Mouse (Mus musculus): ENCODE results near the gene Olfr773. TPM values are rescaled to one million over a fixed set of nuclear protein-coding genes. Genes with fewer than 3 reads are reported as not detected.
"Not testable (repeated sequence)": the region's sequence is repeated elsewhere in the genome, so short reads cannot be mapped to it uniquely, and the experiment has no call there.

The Olfr773 gene
- polyA plus RNA-seq (2016; fragmentation: Nextera tagmentation; extraction: Ambion mirVana), result not detected in 2 replicates

DNA sequence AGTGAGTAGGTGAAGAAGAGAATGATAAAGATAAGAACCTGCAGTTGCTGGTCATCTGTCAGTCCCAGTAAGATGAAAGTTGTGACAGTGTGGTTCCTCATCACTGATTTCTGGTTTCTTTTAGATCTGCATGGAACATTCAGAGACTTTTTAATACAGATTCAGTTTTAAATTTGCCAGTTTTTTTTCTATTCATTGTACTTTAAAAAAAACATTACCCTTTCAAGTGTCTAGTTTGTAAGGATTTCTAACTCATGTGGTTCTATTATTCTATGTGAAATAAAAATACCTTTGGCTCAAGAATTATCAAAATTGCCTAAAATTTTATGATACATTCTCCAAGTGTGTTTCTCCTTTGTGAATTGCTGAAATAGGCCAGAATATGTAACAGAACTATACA, at the start of gene Olfr773:
TSS of gene Olfr773 (minus strand) at position 101 of the 400 bp plus-strand sequence.
- not testable (repeated sequence) for H3K9ac ChIP-seq; H3K9me3 ChIP-seq; H3K27me3 ChIP-seq; H3K4me3 ChIP-seq; H3K27ac ChIP-seq; H3K4me1 ChIP-seq; H3K36me3 ChIP-seq; H3K4me2 ChIP-seq (replicated peaks); ATAC-seq (ENCODE audit: insufficient number of reproducible peaks, insufficient read depth, low FRiP score, low TSS enrichment)

DNA sequence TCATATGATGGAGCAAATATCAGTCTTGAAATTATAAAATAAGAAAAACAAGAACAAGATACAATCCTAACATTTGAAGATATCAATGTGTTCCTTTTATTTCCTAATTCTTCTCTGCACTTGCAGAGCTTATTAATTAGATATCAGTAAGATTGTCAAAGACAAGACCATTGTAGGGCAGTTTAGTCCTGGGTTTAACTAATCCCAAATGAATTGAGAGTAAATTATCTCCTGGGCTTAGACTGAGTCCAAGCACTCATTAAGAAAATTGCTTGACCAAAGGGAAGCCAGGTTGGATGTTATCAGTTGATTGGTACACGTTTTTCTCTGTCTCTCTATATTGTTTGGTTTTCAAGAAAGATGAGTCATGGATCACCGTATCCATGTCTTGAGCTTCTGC, 48.7 kb upstream of the Olfr773 start, which contains the start of gene Olfr774:
TSS of gene Olfr774 (plus strand) at position 301 of the 400 bp plus-strand sequence.
- Histone ChIP-seq H3K9me3 (no peaks in the 10 kb centered on the region), H3K4me1 (no peaks in the 10 kb centered on the region), H3K4me3 (no peak within 1 kb of the TSS), H3K4me2 (replicated peaks) (no peak within 1 kb of the TSS), H3K27ac (no peak within 1 kb of the TSS), H3K36me3 (no peaks in the 10 kb centered on the region), H3K9ac (no peak within 1 kb of the TSS), H3K27me3 (no peaks in the 10 kb centered on the region)
- ATAC-seq (ENCODE audit: insufficient number of reproducible peaks, insufficient read depth, low FRiP score, low TSS enrichment), result no peak
- 60% methylated on average over 2 of the region's 2 CpGs for WGBS

DNA sequence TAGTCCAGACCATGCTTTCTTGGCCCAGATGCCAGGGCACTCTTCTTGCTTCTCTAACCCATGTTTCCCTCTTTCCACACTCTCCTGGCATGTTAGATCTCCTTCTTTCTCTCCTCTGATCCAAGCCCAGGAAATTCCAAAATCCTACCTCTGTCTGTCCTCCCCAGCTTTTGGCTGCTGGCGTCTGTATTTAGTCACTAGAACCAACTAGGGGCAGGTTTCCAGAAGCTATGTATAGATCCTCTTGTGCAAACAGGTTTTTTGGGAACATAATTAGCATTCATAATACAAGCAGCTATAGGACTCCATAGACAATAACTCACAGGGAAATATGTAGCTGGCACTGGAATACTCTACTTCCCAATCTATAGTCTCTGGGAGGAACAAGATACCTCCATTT, 43.5 kb upstream of the Olfr773 start:
- H3K36me3 ChIP-seq, result no peaks in the 10 kb centered on the region
- ATAC-seq (ENCODE audit: insufficient number of reproducible peaks, insufficient read depth, low FRiP score, low TSS enrichment), result no peak
- no peak overlapping the region for H3K4me2 ChIP-seq (replicated peaks)
- H3K27ac ChIP-seq, result no peak overlapping the region
- no peak overlapping the region for H3K4me3 ChIP-seq
- H3K27me3 ChIP-seq, result no peaks in the 10 kb centered on the region
- no peak overlapping the region for H3K9ac ChIP-seq
- 78% methylated on average over 1 of the region's 1 CpGs for WGBS
- H3K9me3 ChIP-seq, result no peaks in the 10 kb centered on the region
- H3K4me1 ChIP-seq, result no peaks in the 10 kb centered on the region

DNA sequence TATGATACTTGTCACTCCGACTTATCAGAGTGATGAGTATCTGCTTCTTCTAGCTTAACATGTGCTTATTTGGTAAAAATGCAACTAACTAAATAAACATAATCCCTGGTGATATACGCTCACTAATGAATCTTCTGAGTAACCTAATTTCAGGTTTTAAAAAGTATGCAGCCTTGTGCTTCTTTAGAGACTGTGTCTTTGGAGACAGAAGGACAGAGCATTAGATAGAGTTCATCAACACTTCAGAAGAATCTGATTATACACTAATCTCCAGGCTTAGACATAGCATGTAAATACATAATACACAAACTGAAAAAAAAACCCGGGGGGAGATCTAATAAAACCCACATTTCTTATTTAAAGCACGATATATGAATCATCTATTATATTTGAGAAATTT, 9.4 kb downstream of the Olfr773 start, which contains the start of gene Olfr772:
TSS of gene Olfr772 (minus strand) at position 101 of the 400 bp plus-strand sequence.
- not testable (repeated sequence) for H3K4me1 ChIP-seq; H3K27ac ChIP-seq; H3K27me3 ChIP-seq; H3K4me2 ChIP-seq (replicated peaks); ATAC-seq (ENCODE audit: insufficient number of reproducible peaks, insufficient read depth, low FRiP score, low TSS enrichment); H3K9me3 ChIP-seq; H3K4me3 ChIP-seq; H3K36me3 ChIP-seq; H3K9ac ChIP-seq
- 83% methylated on average over 4 of the region's 4 CpGs for WGBS

DNA sequence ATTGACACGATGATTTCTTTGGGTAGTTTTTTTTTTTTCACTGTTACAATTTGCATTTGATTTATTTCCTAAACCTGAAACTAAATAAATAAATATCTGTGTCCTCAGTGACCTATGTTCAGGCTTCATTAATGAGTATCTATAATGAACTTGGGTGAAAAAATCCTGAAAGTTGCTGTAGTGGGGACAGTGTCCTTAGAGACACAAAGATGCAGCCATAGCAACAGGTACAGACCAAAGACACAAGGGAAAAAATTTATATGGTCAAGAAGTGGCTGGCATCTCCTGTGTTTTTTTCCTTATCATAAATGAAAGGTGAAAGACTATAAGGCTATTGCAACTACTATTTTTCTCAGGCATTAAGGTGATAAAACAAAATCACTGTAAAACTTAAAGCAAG, 22.6 kb downstream of the Olfr773 start, which contains the start of gene Olfr771:
TSS of gene Olfr771 (minus strand) at position 101 of the 400 bp plus-strand sequence.
- H3K4me3 ChIP-seq, result no peak within 1 kb of the TSS
- H3K36me3 ChIP-seq, result no peaks in the 10 kb centered on the region
- no peaks in the 10 kb centered on the region for H3K4me1 ChIP-seq
- H3K27ac ChIP-seq, result no peak within 1 kb of the TSS
- WGBS, result 86% methylated on average over 1 of the region's 1 CpGs
- ATAC-seq (ENCODE audit: insufficient number of reproducible peaks, insufficient read depth, low FRiP score, low TSS enrichment), result no peak
- no peak within 1 kb of the TSS for H3K4me2 ChIP-seq (replicated peaks)
- H3K9me3 ChIP-seq, result no peaks in the 10 kb centered on the region
- no peak within 1 kb of the TSS for H3K9ac ChIP-seq
- no peaks in the 10 kb centered on the region for H3K27me3 ChIP-seq

DNA sequence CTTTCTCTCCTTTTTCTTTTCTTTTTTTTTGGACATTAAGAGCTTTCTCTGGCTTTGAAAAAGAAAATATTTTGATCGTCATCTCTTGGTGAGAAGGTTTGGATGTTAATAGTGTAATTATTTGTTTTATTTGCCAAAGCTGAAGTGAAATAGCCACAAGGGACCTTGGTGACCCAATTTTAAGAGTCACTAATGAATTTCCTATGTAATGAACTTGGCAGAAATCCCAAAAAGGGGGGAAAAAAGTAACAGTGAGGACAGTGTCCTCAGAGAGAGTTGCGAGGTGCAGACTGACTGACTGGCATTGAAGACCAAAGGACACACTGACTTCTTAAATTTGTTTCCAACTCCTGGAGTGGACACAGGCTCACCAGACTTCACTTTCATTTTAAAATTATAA, 48.3 kb downstream of the Olfr773 start, which contains the start of gene Olfr770:
TSS of gene Olfr770 (minus strand) at position 101 of the 400 bp plus-strand sequence.
- Histone ChIP-seq H3K27ac (no peak within 1 kb of the TSS), H3K4me3 (no peak within 1 kb of the TSS), H3K4me2 (replicated peaks) (no peak within 1 kb of the TSS), H3K36me3 (no peaks in the 10 kb centered on the region), H3K4me1 (no peaks in the 10 kb centered on the region), H3K27me3 (no peaks in the 10 kb centered on the region), H3K9ac (no peak within 1 kb of the TSS), H3K9me3 (no peaks in the 10 kb centered on the region)
- 79% methylated on average over 2 of the region's 2 CpGs for WGBS
- no peak for ATAC-seq (ENCODE audit: insufficient number of reproducible peaks, insufficient read depth, low FRiP score, low TSS enrichment)

Other genes starting within 250 kb of the Olfr773 start
- gene Mettl7b, start 226.4 kb downstream of the Olfr773 start, polyA plus RNA-seq (2016; fragmentation: Nextera tagmentation; extraction: Ambion mirVana), result 0.13 TPM in 1 of 2 replicates, not detected in the other
- not detected in 2 replicates for gene Olfr9, start 198.0 kb downstream of the Olfr773 start, polyA plus RNA-seq (2016; fragmentation: Nextera tagmentation; extraction: Ambion mirVana)
- gene Olfr763, start 176.6 kb downstream of the Olfr773 start, polyA plus RNA-seq (2016; fragmentation: Nextera tagmentation; extraction: Ambion mirVana), result not detected in 2 replicates
- gene Olfr764-ps1, start 147.5 kb downstream of the Olfr773 start, polyA plus RNA-seq (2016; fragmentation: Nextera tagmentation; extraction: Ambion mirVana), result not detected in 2 replicates
- gene Olfr765, start 137.4 kb downstream of the Olfr773 start, polyA plus RNA-seq (2016; fragmentation: Nextera tagmentation; extraction: Ambion mirVana), result not detected in 2 replicates
- gene Olfr766-ps1, start 118.4 kb downstream of the Olfr773 start, polyA plus RNA-seq (2016; fragmentation: Nextera tagmentation; extraction: Ambion mirVana), result not detected in 2 replicates
- gene Olfr767, start 104.5 kb downstream of the Olfr773 start, polyA plus RNA-seq (2016; fragmentation: Nextera tagmentation; extraction: Ambion mirVana), result not detected in 2 replicates
- gene Olfr768, start 88.0 kb downstream of the Olfr773 start, polyA plus RNA-seq (2016; fragmentation: Nextera tagmentation; extraction: Ambion mirVana), result not detected in 2 replicates
- gene Olfr769, start 69.6 kb downstream of the Olfr773 start, polyA plus RNA-seq (2016; fragmentation: Nextera tagmentation; extraction: Ambion mirVana), result not detected in 2 replicates
- gene Olfr770, start 48.4 kb downstream of the Olfr773 start, polyA plus RNA-seq (2016; fragmentation: Nextera tagmentation; extraction: Ambion mirVana), result not detected in 2 replicates
- not detected in 2 replicates for gene Olfr771, start 22.7 kb downstream of the Olfr773 start, polyA plus RNA-seq (2016; fragmentation: Nextera tagmentation; extraction: Ambion mirVana)
- not detected in 2 replicates for gene Olfr772, start 9.5 kb downstream of the Olfr773 start, polyA plus RNA-seq (2016; fragmentation: Nextera tagmentation; extraction: Ambion mirVana)
- not detected in 2 replicates for gene Olfr774, start 48.8 kb upstream of the Olfr773 start, polyA plus RNA-seq (2016; fragmentation: Nextera tagmentation; extraction: Ambion mirVana)
- gene Olfr775, start 61.0 kb upstream of the Olfr773 start, polyA plus RNA-seq (2016; fragmentation: Nextera tagmentation; extraction: Ambion mirVana), result not detected in 2 replicates
- not detected in 2 replicates for gene Olfr776, start 71.7 kb upstream of the Olfr773 start, polyA plus RNA-seq (2016; fragmentation: Nextera tagmentation; extraction: Ambion mirVana)
- not detected in 2 replicates for gene Olfr777, start 84.1 kb upstream of the Olfr773 start, polyA plus RNA-seq (2016; fragmentation: Nextera tagmentation; extraction: Ambion mirVana)
- not detected in 2 replicates for gene Olfr780, start 130.7 kb upstream of the Olfr773 start, polyA plus RNA-seq (2016; fragmentation: Nextera tagmentation; extraction: Ambion mirVana)
- not detected in 2 replicates for gene Olfr781, start 141.4 kb upstream of the Olfr773 start, polyA plus RNA-seq (2016; fragmentation: Nextera tagmentation; extraction: Ambion mirVana)
- not detected in 2 replicates for gene Olfr782, start 161.4 kb upstream of the Olfr773 start, polyA plus RNA-seq (2016; fragmentation: Nextera tagmentation; extraction: Ambion mirVana)
- 0.06 TPM in 1 of 2 replicates, not detected in the other for gene Olfr784, start 196.7 kb upstream of the Olfr773 start, polyA plus RNA-seq (2016; fragmentation: Nextera tagmentation; extraction: Ambion mirVana)
- gene Olfr785, start 218.0 kb upstream of the Olfr773 start, polyA plus RNA-seq (2016; fragmentation: Nextera tagmentation; extraction: Ambion mirVana), result not detected in 2 replicates
- not detected in 2 replicates for gene Olfr786, start 239.9 kb upstream of the Olfr773 start, polyA plus RNA-seq (2016; fragmentation: Nextera tagmentation; extraction: Ambion mirVana)

Measured in embryonic facial prominence, embryonic 12.5 days (tissue).